Mouse (Mus musculus): ENCODE results near the gene Aprt.
"Not testable (repeated sequence)": the region's sequence is repeated elsewhere in the genome, so short reads cannot be mapped to it uniquely, and the experiment has no call there.

Gene Aprt

GRCm38 (mm10) chr8:122586171-122586570 lies 9.5 kb upstream of the Aprt start:
- DNase-seq (ENCODE audit: low read depth), result no peak

- DNase-seq (ENCODE audit: low read depth), result no peak
Measured at GRCm38 (mm10) chr8:122585411-122585891, 8.7 kb upstream of the Aprt start.

- DNase-seq (ENCODE audit: low read depth), result no peak
Measured at GRCm38 (mm10) chr8:122584981-122585380, 8.3 kb upstream of the Aprt start.

GRCm38 (mm10) chr8:122580926-122581325 lies 4.2 kb upstream of the Aprt start:
- DNase-seq (ENCODE audit: low read depth), result no peak

- no peak for DNase-seq (ENCODE audit: low read depth)
Measured at GRCm38 (mm10) chr8:122579196-122579595, 2.5 kb upstream of the Aprt start.

GRCm38 (mm10) chr8:122577116-122577515 lies 407 bp upstream of the Aprt start:
- DNase-seq (ENCODE audit: low read depth), result no peak

- no peak for DNase-seq (ENCODE audit: low read depth)
Measured at GRCm38 (mm10) chr8:122575735-122576647, 718 bp downstream of the Aprt start.

- no peak for DNase-seq (ENCODE audit: low read depth)
Measured at GRCm38 (mm10) chr8:122575286-122575685, 1.4 kb downstream of the Aprt start.

- DNase-seq (ENCODE audit: low read depth), result peak; percentile 45
Measured at GRCm38 (mm10) chr8:122574667-122575251, 1.9 kb downstream of the Aprt start.

GRCm38 (mm10) chr8:122574264-122574663 lies 2.4 kb downstream of the Aprt start:
- DNase-seq (ENCODE audit: low read depth), result no peak

GRCm38 (mm10) chr8:122573577-122573976 lies 3.1 kb downstream of the Aprt start:
- no peak for DNase-seq (ENCODE audit: low read depth)

- not testable (repeated sequence) for DNase-seq (ENCODE audit: low read depth)
Measured at GRCm38 (mm10) chr8:122573176-122573575, 3.5 kb downstream of the Aprt start.

GRCm38 (mm10) chr8:122572751-122573150 lies 4.0 kb downstream of the Aprt start:
- DNase-seq (ENCODE audit: low read depth), result no peak

GRCm38 (mm10) chr8:122571750-122572267 lies 4.9 kb downstream of the Aprt start:
- no peak for DNase-seq (ENCODE audit: low read depth)

- no peak for DNase-seq (ENCODE audit: low read depth)
Measured at GRCm38 (mm10) chr8:122571153-122571552, 5.6 kb downstream of the Aprt start.

- no peak for DNase-seq (ENCODE audit: low read depth)
Measured at GRCm38 (mm10) chr8:122569996-122570395, 6.7 kb downstream of the Aprt start.

GRCm38 (mm10) chr8:122569329-122569728 lies 7.4 kb downstream of the Aprt start:
- peak; percentile 32 for DNase-seq (ENCODE audit: low read depth)

GRCm38 (mm10) chr8:122568881-122569309 lies 7.8 kb downstream of the Aprt start:
- peak; percentile 58 for DNase-seq (ENCODE audit: low read depth)

GRCm38 (mm10) chr8:122568109-122568504 lies 8.6 kb downstream of the Aprt start:
- DNase-seq (ENCODE audit: low read depth), result peak; percentile 84

- DNase-seq (ENCODE audit: low read depth), result peak; percentile 97
Measured at GRCm38 (mm10) chr8:122567361-122568108, 9.2 kb downstream of the Aprt start, which contains the start of gene Cdt1. Gene Cdt1 (plus strand): TSS chr8:122568015.

- DNase-seq (ENCODE audit: low read depth), result no peak
Measured at GRCm38 (mm10) chr8:122566766-122567165, 9.9 kb downstream of the Aprt start.

Data from induced T-regulatory cell, adult 2 months (primary cell).